Mouse (Mus musculus): ENCODE measurements at regions not wholly inside any gene's neighbourhood (a gene's known extent, or its start where the extent isn't known, plus 50 kb on each side); places are given as distances from the start of the nearest gene placed in this dataset.

- Histone ChIP-seq H3K4me1 (ENCODE audit: control insufficient read depth, insufficient read depth, low read length) (no peaks in the 10 kb centered on the region), H3K4me3 (replicated peaks; ENCODE audit: control insufficient read depth, low read depth, low read length) (no peak overlapping the region), H3K27ac (ENCODE audit: control insufficient read depth, insufficient read depth, low read depth, low read length, poor library complexity) (no peak overlapping the region)
- WGBS: 88% methylated on average over 7 of the region's 7 CpGs
- no peak for TF ChIP-seq CTCF (IDR thresholded peaks at IDR 0.05; ENCODE audit: control insufficient read depth, insufficient read depth, low read length)
- no peak for TF ChIP-seq POLR2A (IDR thresholded peaks at IDR 0.05; ENCODE audit: borderline replicate concordance, control insufficient read depth, low read depth, low read length)
Measured at GRCm38 (mm10) chr17:79414006-79414405, 59.1 kb upstream of the Cdc42ep3 start.

DNA sequence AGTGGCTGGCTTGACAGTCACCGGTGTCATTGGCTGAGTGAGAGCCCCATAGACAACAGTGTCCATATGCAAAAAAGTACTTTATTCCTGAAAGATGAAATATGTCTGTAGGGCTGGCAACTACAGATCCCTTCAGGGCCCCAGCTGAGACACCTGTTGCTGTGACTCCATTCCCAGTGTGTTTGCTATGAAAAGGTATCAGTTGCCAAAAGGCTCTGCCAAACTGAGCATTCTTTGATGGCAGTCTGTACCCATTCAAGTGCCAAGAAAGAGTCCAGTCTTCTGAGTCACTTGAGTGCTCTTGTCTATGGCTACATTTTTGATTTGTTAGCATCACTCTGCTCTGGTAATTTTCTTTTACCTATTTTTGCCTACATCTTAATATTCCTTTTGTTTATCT is 63.1 kb upstream of the Cdc42ep3 start:
- no peak overlapping the region for H3K27ac ChIP-seq (ENCODE audit: control insufficient read depth, insufficient read depth, low read depth, low read length, poor library complexity)
- no peaks in the 10 kb centered on the region for H3K4me1 ChIP-seq (ENCODE audit: control insufficient read depth, insufficient read depth, low read length)
- no peak overlapping the region for H3K4me3 ChIP-seq (replicated peaks; ENCODE audit: control insufficient read depth, low read depth, low read length)
- 93% methylated on average over 1 of the region's 1 CpGs for WGBS
- TF ChIP-seq POLR2A (IDR thresholded peaks at IDR 0.05; ENCODE audit: borderline replicate concordance, control insufficient read depth, low read depth, low read length): no peak
- no peak for TF ChIP-seq CTCF (IDR thresholded peaks at IDR 0.05; ENCODE audit: control insufficient read depth, insufficient read depth, low read length)

GRCm38 (mm10) chr17:79421618-79422017 is 66.7 kb upstream of the Cdc42ep3 start:
- TF ChIP-seq POLR2A (IDR thresholded peaks at IDR 0.05; ENCODE audit: borderline replicate concordance, control insufficient read depth, low read depth, low read length) (no peak), CTCF (IDR thresholded peaks at IDR 0.05; ENCODE audit: control insufficient read depth, insufficient read depth, low read length) (no peak)
- H3K4me3 ChIP-seq (replicated peaks; ENCODE audit: control insufficient read depth, low read depth, low read length): no peak overlapping the region
- H3K27ac ChIP-seq (ENCODE audit: control insufficient read depth, insufficient read depth, low read depth, low read length, poor library complexity): no peak overlapping the region
- no peaks in the 10 kb centered on the region for H3K4me1 ChIP-seq (ENCODE audit: control insufficient read depth, insufficient read depth, low read length)
- 75% methylated on average over 7 of the region's 7 CpGs for WGBS

DNA sequence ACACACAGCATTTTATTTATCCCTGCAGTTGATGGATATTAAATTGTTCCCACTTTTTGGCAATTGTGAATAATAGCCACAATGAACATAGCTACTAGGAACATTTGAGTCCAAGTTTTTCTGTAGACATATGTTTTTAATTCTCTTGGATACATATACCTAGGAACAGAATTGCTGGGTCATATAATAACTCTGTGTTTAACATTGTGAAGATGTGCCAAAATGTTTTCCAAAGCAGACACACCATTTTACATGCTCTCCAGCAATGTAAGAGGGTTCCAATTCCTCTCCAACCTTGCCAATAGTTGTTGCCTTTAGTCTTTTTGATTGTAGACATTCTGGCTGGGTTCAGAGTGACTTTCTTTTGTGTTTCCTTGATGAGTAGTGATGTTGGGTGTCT is 84.3 kb upstream of the Cdc42ep3 start:
- no peak for TF ChIP-seq CTCF (IDR thresholded peaks at IDR 0.05; ENCODE audit: control insufficient read depth, insufficient read depth, low read length)
- TF ChIP-seq POLR2A (IDR thresholded peaks at IDR 0.05; ENCODE audit: borderline replicate concordance, control insufficient read depth, low read depth, low read length): no peak
- Histone ChIP-seq H3K27ac (ENCODE audit: control insufficient read depth, insufficient read depth, low read depth, low read length, poor library complexity) (no peak overlapping the region), H3K4me1 (ENCODE audit: control insufficient read depth, insufficient read depth, low read length) (no peaks in the 10 kb centered on the region; the same call in 1 of the 2 replicates), H3K4me3 (replicated peaks; ENCODE audit: control insufficient read depth, low read depth, low read length) (no peak overlapping the region)

- H3K27ac ChIP-seq (ENCODE audit: control insufficient read depth, insufficient read depth, low read depth, low read length, poor library complexity): no peak overlapping the region
- no peak for TF ChIP-seq CTCF (IDR thresholded peaks at IDR 0.05; ENCODE audit: control insufficient read depth, insufficient read depth, low read length)
- no peak for TF ChIP-seq POLR2A (IDR thresholded peaks at IDR 0.05; ENCODE audit: borderline replicate concordance, control insufficient read depth, low read depth, low read length)
Measured at GRCm38 (mm10) chr17:79442507-79443115, 87.7 kb upstream of the Cdc42ep3 start.

DNA sequence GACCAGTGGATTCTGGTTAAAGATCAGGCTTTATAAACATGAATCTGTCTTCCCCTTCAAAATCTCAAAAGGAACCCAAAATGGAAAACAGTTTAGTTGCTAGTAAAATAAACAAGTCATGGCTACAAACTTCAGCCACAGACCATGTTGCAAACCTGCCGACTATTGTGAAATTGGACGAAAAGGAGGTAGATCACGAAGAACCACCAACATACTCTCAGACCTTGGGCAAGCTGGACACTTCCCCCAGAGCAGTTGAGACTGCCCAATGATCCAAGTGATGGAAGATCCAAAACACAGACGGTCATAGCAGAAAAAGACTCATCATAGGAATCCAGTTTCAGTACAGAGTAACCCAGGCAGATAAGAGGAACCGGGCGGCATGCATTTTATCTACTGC is 92.3 kb upstream of the Cdc42ep3 start:
- H3K4me3 ChIP-seq (replicated peaks; ENCODE audit: control insufficient read depth, low read depth, low read length): no peak overlapping the region
- no peak for TF ChIP-seq CTCF (IDR thresholded peaks at IDR 0.05; ENCODE audit: control insufficient read depth, insufficient read depth, low read length)
- no peak for TF ChIP-seq POLR2A (IDR thresholded peaks at IDR 0.05; ENCODE audit: borderline replicate concordance, control insufficient read depth, low read depth, low read length)
- no peaks in the 10 kb centered on the region; the same call in 1 of the 2 replicates for H3K4me1 ChIP-seq (ENCODE audit: control insufficient read depth, insufficient read depth, low read length)
- 59% methylated on average over 6 of the region's 6 CpGs for WGBS
- no peak overlapping the region for H3K27ac ChIP-seq (ENCODE audit: control insufficient read depth, insufficient read depth, low read depth, low read length, poor library complexity)

More at GRCm38 (mm10) chr17:79442507-79443115, 87.7 kb upstream of the Cdc42ep3 start:
- no peaks in the 10 kb centered on the region; the same call in 1 of the 2 replicates for H3K4me1 ChIP-seq (ENCODE audit: control insufficient read depth, insufficient read depth, low read length)
- no peak overlapping the region for H3K4me3 ChIP-seq (replicated peaks; ENCODE audit: control insufficient read depth, low read depth, low read length)
- 21% methylated on average over 3 of the region's 3 CpGs for WGBS

DNA sequence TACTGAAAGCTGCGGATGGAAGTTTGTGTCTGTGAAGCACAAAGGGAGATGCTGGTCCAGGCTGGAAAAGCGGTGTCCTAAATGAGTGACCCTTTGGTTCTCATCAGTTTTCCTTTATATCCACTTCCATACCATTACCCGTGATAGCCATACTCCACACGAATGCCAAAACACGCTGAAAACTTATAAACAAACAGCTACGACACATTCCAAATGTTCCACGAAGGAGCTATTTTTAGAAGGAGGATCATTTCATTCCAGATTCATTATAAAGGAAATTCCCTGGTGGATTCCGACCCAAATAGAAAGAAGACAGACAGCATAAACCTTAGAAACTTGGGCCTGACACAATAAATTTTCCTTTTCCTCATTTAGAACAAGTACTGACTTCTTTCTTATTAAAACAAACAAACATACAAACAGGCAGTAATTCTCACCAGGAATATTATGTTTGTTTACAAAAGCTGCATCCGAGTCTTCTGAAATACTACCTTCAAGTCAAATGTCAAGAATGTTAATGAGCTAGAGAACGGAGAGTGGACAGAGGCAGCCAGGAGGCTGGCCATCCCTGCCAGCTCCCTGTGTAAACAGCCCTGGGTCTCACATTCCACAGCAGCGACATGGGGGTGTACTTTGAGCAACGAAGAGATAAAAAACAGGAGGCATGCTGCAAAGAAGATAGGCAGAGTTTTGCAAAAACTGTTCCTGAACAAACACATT is 96.4 kb upstream of the Cdc42ep3 start:
- H3K27ac ChIP-seq (ENCODE audit: control insufficient read depth, insufficient read depth, low read depth, low read length, poor library complexity): no peak overlapping the region
- TF ChIP-seq POLR2A (IDR thresholded peaks at IDR 0.05; ENCODE audit: borderline replicate concordance, control insufficient read depth, low read depth, low read length) (no peak), CTCF (IDR thresholded peaks at IDR 0.05; ENCODE audit: control insufficient read depth, insufficient read depth, low read length) (no peak)
- no peak overlapping the region for H3K4me3 ChIP-seq (replicated peaks; ENCODE audit: control insufficient read depth, low read depth, low read length)
- 77% methylated on average over 12 of the region's 12 CpGs for WGBS
- H3K4me1 ChIP-seq (ENCODE audit: control insufficient read depth, insufficient read depth, low read length): no peaks in the 10 kb centered on the region

GRCm38 (mm10) chr17:79453825-79454224 is 98.9 kb upstream of the Cdc42ep3 start:
- no peak overlapping the region for H3K27ac ChIP-seq (ENCODE audit: control insufficient read depth, insufficient read depth, low read depth, low read length, poor library complexity)
- no peak overlapping the region for H3K4me3 ChIP-seq (replicated peaks; ENCODE audit: control insufficient read depth, low read depth, low read length)
- H3K4me1 ChIP-seq (ENCODE audit: control insufficient read depth, insufficient read depth, low read length): no peaks in the 10 kb centered on the region
- WGBS: 88% methylated on average over 1 of the region's 1 CpGs
- TF ChIP-seq CTCF (IDR thresholded peaks at IDR 0.05; ENCODE audit: control insufficient read depth, insufficient read depth, low read length) (no peak), POLR2A (IDR thresholded peaks at IDR 0.05; ENCODE audit: borderline replicate concordance, control insufficient read depth, low read depth, low read length) (no peak)
